Mouse (Mus musculus): ENCODE measurements around the gene C130050O18Rik. TPM values are rescaled to one million over a fixed set of nuclear protein-coding genes. Genes with fewer than 3 reads are reported as not detected.

C130050O18Rik gene
- polyA plus RNA-seq, 1 experiment from 2014 or later, result 0.27 TPM

DNA sequence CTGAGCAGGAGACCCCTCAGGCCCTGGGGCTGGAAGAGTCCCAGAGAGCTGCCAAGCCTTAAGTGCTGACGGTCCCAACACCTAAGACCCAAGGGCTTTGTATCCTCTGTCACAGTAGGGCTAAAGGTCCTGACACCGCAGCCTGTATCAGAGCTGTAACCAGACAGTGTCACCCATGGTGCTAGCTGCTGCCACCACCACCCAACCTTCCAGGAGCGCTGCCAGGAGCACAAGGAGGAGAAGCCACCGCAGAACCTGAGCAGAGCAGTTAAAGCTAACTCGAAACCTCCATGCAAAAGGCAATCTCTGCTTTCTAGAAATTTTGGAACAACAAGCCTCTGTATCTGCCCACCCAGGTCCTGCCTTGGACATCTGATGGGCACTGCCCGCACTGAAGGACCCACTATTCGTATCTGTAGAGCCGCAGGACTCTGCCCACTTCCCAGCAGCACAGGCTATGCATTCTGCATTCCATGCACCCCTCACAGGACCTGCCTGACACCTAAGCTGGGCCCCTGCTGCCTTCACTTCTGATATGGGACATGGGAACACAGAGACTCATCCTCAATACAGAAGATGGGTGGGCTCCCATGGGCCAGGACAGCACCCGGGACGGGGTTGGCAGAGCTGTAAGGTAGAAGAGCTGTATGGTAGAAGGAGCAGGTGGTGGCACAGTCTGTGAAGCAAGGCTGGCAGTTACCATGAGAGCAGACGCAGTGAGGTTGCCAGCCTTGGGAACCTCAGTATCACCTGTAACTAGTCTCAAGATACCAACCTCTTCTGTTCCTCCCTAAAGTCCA lies 36.0 kb downstream of the C130050O18Rik start:
- DNase-seq (ENCODE audit: low spot score) (no peak), ATAC-seq (replicated peaks; ENCODE audit: insufficient number of reproducible peaks, low FRiP score, low TSS enrichment, low read depth) (no peak)
- H3K9me3 ChIP-seq (replicated peaks; ENCODE audit: control insufficient read depth, low read length), result no peaks in the 10 kb centered on the region
- H3K27ac ChIP-seq (replicated peaks; ENCODE audit: low read depth, low read length), result no peak overlapping the region
- no peak overlapping the region for H3K4me3 ChIP-seq (ENCODE audit: low read depth, low read length)
- H3K27me3 ChIP-seq (ENCODE audit: control insufficient read depth, insufficient read depth, low read length), result no peaks in the 10 kb centered on the region
- 93% methylated on average over 11 of the region's 11 CpGs for WGBS
- H3K4me1 ChIP-seq (ENCODE audit: control insufficient read depth, insufficient read depth, low read length), result no peaks in the 10 kb centered on the region
- H3K36me3 ChIP-seq (replicated peaks; ENCODE audit: control insufficient read depth, insufficient read depth, low read depth, low read length), result no peaks in the 10 kb centered on the region
- no peak overlapping the region for H3K9ac ChIP-seq (replicated peaks; ENCODE audit: low read length)
- no peak overlapping the region for H3K4me2 ChIP-seq (ENCODE audit: low read depth, low read length)

DNA sequence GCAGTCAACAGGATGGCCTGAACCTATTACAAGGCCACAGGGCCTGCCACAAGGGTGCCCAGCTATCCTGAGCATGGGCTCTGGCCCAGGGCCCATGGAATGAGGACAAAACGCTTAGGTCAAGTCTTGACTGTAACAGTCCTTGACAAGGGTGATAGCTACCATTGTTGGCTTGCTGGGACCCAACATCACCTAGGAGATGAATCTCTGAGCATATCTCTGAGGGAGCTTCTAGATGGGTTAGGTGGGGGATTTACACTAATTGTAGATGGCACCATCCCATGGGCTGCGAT lies 36.6 kb downstream of the C130050O18Rik start:
- Histone ChIP-seq H3K27ac (replicated peaks; ENCODE audit: low read depth, low read length) (no peak overlapping the region), H3K4me3 (ENCODE audit: low read depth, low read length) (no peak overlapping the region), H3K9me3 (replicated peaks; ENCODE audit: control insufficient read depth, low read length) (no peaks in the 10 kb centered on the region), H3K9ac (replicated peaks; ENCODE audit: low read length) (no peak overlapping the region), H3K4me2 (ENCODE audit: low read depth, low read length) (no peak overlapping the region), H3K36me3 (replicated peaks; ENCODE audit: control insufficient read depth, insufficient read depth, low read depth, low read length) (no peaks in the 10 kb centered on the region), H3K27me3 (ENCODE audit: control insufficient read depth, insufficient read depth, low read length) (no peaks in the 10 kb centered on the region), H3K4me1 (ENCODE audit: control insufficient read depth, insufficient read depth, low read length) (no peaks in the 10 kb centered on the region)
- ATAC-seq (replicated peaks; ENCODE audit: insufficient number of reproducible peaks, low FRiP score, low TSS enrichment, low read depth), result no peak
- DNase-seq (ENCODE audit: low spot score), result no peak
- WGBS, result 95% methylated on average over 2 of the region's 2 CpGs

DNA sequence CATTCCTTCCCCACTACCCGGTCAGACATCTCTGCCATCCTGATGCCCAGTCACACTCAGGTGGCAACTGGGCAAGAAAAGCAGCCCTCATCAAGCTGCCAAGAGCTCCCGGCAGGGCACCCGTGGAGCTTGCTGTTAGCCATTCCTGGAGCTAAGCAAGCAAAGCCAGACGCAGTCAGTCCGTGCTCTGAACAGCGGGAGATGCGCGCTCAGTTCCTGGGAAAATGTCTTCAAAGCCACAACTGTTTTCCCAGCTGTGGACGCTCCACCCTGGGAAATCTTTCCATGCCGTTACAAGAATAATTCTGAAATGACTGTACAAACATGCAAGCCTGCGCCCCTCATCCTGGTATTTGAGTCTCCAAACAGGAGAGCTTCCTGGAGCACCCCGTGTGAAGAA lies 37.3 kb downstream of the C130050O18Rik start:
- Histone ChIP-seq H3K9me3 (replicated peaks; ENCODE audit: control insufficient read depth, low read length) (no peaks in the 10 kb centered on the region), H3K9ac (replicated peaks; ENCODE audit: low read length) (no peak overlapping the region), H3K27ac (replicated peaks; ENCODE audit: low read depth, low read length) (no peak overlapping the region), H3K4me1 (ENCODE audit: control insufficient read depth, insufficient read depth, low read length) (no peaks in the 10 kb centered on the region), H3K36me3 (replicated peaks; ENCODE audit: control insufficient read depth, insufficient read depth, low read depth, low read length) (no peaks in the 10 kb centered on the region), H3K27me3 (ENCODE audit: control insufficient read depth, insufficient read depth, low read length) (no peaks in the 10 kb centered on the region), H3K4me2 (ENCODE audit: low read depth, low read length) (no peak overlapping the region), H3K4me3 (ENCODE audit: low read depth, low read length) (no peak overlapping the region)
- DNase-seq (ENCODE audit: low spot score) (no peak), ATAC-seq (replicated peaks; ENCODE audit: insufficient number of reproducible peaks, low FRiP score, low TSS enrichment, low read depth) (no peak)
- 74% methylated on average over 12 of the region's 12 CpGs for WGBS

DNA sequence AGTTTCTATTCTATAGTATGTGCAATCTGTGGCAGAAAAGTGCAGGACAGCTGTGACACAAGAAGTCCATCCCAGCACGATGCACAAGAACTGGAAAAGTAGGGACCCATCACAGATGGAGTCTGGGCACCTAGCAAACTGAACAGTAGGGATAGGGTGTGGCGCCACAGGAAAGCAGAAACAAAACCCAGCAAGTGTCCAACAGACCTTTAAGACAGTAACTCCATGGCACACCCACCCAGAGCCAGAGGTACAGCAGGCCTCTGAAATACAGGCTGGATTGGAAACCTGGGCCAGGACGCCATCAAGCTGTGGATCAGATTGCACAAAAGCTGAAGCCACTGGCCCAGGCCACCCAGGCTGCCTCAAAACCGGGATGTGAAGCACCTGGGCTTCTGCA lies 37.9 kb downstream of the C130050O18Rik start:
- H3K27me3 ChIP-seq (ENCODE audit: control insufficient read depth, insufficient read depth, low read length), result no peaks in the 10 kb centered on the region
- no peak overlapping the region for H3K9ac ChIP-seq (replicated peaks; ENCODE audit: low read length)
- WGBS, result 72% methylated on average over 4 of the region's 4 CpGs
- H3K4me3 ChIP-seq (ENCODE audit: low read depth, low read length), result no peak overlapping the region
- DNase-seq (ENCODE audit: low spot score) (no peak), ATAC-seq (replicated peaks; ENCODE audit: insufficient number of reproducible peaks, low FRiP score, low TSS enrichment, low read depth) (no peak)
- no peak overlapping the region for H3K4me2 ChIP-seq (ENCODE audit: low read depth, low read length)
- no peaks in the 10 kb centered on the region for H3K4me1 ChIP-seq (ENCODE audit: control insufficient read depth, insufficient read depth, low read length)
- H3K27ac ChIP-seq (replicated peaks; ENCODE audit: low read depth, low read length), result no peak overlapping the region
- no peaks in the 10 kb centered on the region for H3K9me3 ChIP-seq (replicated peaks; ENCODE audit: control insufficient read depth, low read length)
- no peaks in the 10 kb centered on the region for H3K36me3 ChIP-seq (replicated peaks; ENCODE audit: control insufficient read depth, insufficient read depth, low read depth, low read length)

DNA sequence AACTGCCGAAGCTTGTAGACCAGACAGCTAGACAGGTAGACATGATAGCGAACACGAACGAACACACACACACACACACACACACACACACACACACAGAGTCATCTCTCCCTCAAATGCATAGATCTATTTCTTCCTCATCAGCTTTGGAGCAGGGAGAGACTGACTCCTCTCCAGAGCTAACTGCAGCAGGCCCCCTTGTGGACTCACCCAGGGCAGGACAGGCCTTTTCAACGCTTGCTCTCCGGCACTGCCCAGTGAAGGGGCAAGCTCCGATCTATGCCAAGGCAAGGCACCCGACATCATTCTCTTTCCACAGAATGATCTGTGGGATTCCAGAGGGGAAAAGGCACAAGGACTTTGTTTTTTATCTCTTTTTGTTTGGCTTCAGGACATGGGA lies 40.2 kb downstream of the C130050O18Rik start:
- Histone ChIP-seq H3K4me1 (ENCODE audit: control insufficient read depth, insufficient read depth, low read length) (no peaks in the 10 kb centered on the region), H3K27ac (replicated peaks; ENCODE audit: low read depth, low read length) (no peak overlapping the region), H3K27me3 (ENCODE audit: control insufficient read depth, insufficient read depth, low read length) (no peaks in the 10 kb centered on the region), H3K4me3 (ENCODE audit: low read depth, low read length) (no peak overlapping the region), H3K4me2 (ENCODE audit: low read depth, low read length) (no peak overlapping the region), H3K9ac (replicated peaks; ENCODE audit: low read length) (no peak overlapping the region), H3K36me3 (replicated peaks; ENCODE audit: control insufficient read depth, insufficient read depth, low read depth, low read length) (no peaks in the 10 kb centered on the region), H3K9me3 (replicated peaks; ENCODE audit: control insufficient read depth, low read length) (no peaks in the 10 kb centered on the region)
- ATAC-seq (replicated peaks; ENCODE audit: insufficient number of reproducible peaks, low FRiP score, low TSS enrichment, low read depth) (no peak), DNase-seq (ENCODE audit: low spot score) (no peak)
- WGBS, result 88% methylated on average over 8 of the region's 8 CpGs

DNA sequence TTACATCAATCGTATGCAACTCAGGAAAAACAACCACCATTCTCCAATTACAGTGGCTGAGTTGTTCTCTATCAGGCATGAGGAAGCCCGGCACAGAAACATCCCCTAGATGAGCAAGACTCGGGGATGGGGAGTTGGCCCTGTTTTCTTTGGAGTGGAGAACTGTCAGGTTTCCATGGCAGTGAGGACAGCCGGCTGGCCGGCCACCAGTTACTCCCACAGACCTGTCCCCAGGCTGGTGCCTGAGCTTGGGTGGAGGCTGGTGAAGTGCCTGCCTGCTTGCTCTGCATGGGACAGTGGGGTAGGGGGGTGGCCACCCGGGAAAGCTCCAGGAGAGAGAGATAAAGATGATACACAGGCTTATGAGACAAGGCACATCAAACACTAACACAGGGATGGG lies 42.9 kb downstream of the C130050O18Rik start:
- H3K9me3 ChIP-seq (replicated peaks; ENCODE audit: control insufficient read depth, low read length), result no peaks in the 10 kb centered on the region
- no peak overlapping the region for H3K27ac ChIP-seq (replicated peaks; ENCODE audit: low read depth, low read length)
- ATAC-seq (replicated peaks; ENCODE audit: insufficient number of reproducible peaks, low FRiP score, low TSS enrichment, low read depth) (no peak), DNase-seq (ENCODE audit: low spot score) (no peak)
- H3K27me3 ChIP-seq (ENCODE audit: control insufficient read depth, insufficient read depth, low read length), result no peaks in the 10 kb centered on the region
- 79% methylated on average over 6 of the region's 6 CpGs for WGBS
- no peak overlapping the region for H3K9ac ChIP-seq (replicated peaks; ENCODE audit: low read length)
- H3K4me3 ChIP-seq (ENCODE audit: low read depth, low read length), result no peak overlapping the region
- H3K4me1 ChIP-seq (ENCODE audit: control insufficient read depth, insufficient read depth, low read length), result no peaks in the 10 kb centered on the region
- no peak overlapping the region for H3K4me2 ChIP-seq (ENCODE audit: low read depth, low read length)
- H3K36me3 ChIP-seq (replicated peaks; ENCODE audit: control insufficient read depth, insufficient read depth, low read depth, low read length), result no peaks in the 10 kb centered on the region

DNA sequence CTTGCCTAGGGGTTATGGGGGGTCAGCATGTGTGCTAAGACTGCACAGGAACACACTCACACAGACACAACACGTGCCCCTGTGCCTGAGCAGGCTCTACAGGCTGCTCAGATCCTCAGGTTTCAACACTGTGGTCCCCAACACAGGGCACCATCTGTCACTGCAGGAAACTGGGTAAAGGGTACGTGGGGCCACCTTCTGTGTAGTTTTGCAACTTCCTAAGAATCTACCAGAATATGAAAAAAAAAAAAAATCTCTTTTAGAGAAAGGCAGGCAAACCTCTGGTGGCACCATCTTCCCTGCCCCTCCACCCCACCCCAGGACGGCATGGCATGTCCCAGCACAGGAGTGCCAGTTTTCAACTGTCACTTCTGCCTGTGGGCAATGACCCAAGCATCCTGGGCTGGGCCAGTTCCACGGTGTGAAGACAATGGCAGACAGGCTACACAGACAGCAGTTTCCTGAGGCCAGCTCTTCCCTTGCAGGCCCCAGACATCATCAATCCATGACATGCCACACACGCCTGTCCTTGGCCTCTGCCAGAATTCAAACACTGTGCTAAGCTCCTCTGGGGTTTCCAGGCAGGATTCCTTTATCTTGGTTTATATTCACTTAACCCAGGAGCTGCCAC lies 44.2 kb downstream of the C130050O18Rik start:
- H3K4me2 ChIP-seq (ENCODE audit: low read depth, low read length), result no peak overlapping the region
- no peaks in the 10 kb centered on the region for H3K36me3 ChIP-seq (replicated peaks; ENCODE audit: control insufficient read depth, insufficient read depth, low read depth, low read length)
- no peak for ATAC-seq (replicated peaks; ENCODE audit: insufficient number of reproducible peaks, low FRiP score, low TSS enrichment, low read depth)
- no peak overlapping the region for H3K27ac ChIP-seq (replicated peaks; ENCODE audit: low read depth, low read length)
- no peaks in the 10 kb centered on the region for H3K4me1 ChIP-seq (ENCODE audit: control insufficient read depth, insufficient read depth, low read length)
- no peak overlapping the region; the same call in 1 of the 2 replicates for H3K9ac ChIP-seq (replicated peaks; ENCODE audit: low read length)
- no peaks in the 10 kb centered on the region for H3K9me3 ChIP-seq (replicated peaks; ENCODE audit: control insufficient read depth, low read length)
- 51% methylated on average over 5 of the region's 5 CpGs for WGBS
- no peaks in the 10 kb centered on the region for H3K27me3 ChIP-seq (ENCODE audit: control insufficient read depth, insufficient read depth, low read length)
- DNase-seq (ENCODE audit: low spot score), result no peak
- no peak overlapping the region for H3K4me3 ChIP-seq (ENCODE audit: low read depth, low read length)

DNA sequence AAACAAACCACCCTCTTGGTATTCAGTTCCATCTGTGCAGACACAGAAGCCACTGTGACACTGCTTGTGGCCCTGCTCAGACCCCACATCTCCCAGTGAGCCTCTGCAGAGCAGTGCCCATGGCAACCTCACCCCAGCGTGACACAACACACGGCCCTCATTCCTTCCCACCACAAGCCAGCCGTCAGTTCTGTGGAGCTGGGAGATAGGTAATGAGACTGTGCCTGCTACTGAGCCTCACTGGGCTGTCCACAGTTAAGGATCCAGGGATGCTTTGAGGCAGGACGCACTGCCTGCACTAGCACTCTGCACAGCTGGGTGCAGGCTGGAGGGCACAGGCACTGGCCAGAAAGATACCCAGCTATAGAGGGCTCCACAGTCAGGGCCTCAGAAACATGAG lies 44.8 kb downstream of the C130050O18Rik start:
- Histone ChIP-seq H3K4me1 (ENCODE audit: control insufficient read depth, insufficient read depth, low read length) (no peaks in the 10 kb centered on the region), H3K4me3 (ENCODE audit: low read depth, low read length) (no peak overlapping the region), H3K36me3 (replicated peaks; ENCODE audit: control insufficient read depth, insufficient read depth, low read depth, low read length) (no peaks in the 10 kb centered on the region), H3K9me3 (replicated peaks; ENCODE audit: control insufficient read depth, low read length) (no peaks in the 10 kb centered on the region), H3K9ac (replicated peaks; ENCODE audit: low read length) (no peak overlapping the region; the same call in 1 of the 2 replicates), H3K4me2 (ENCODE audit: low read depth, low read length) (no peak overlapping the region), H3K27me3 (ENCODE audit: control insufficient read depth, insufficient read depth, low read length) (no peaks in the 10 kb centered on the region), H3K27ac (replicated peaks; ENCODE audit: low read depth, low read length) (no peak overlapping the region)
- peak; percentile 29; the same call in 1 of the 2 replicates for ATAC-seq (replicated peaks; ENCODE audit: insufficient number of reproducible peaks, low FRiP score, low TSS enrichment, low read depth)
- WGBS, result 40% methylated on average over 4 of the region's 4 CpGs
- DNase-seq (ENCODE audit: low spot score), result no peak
